In the genomic region with DNA sequence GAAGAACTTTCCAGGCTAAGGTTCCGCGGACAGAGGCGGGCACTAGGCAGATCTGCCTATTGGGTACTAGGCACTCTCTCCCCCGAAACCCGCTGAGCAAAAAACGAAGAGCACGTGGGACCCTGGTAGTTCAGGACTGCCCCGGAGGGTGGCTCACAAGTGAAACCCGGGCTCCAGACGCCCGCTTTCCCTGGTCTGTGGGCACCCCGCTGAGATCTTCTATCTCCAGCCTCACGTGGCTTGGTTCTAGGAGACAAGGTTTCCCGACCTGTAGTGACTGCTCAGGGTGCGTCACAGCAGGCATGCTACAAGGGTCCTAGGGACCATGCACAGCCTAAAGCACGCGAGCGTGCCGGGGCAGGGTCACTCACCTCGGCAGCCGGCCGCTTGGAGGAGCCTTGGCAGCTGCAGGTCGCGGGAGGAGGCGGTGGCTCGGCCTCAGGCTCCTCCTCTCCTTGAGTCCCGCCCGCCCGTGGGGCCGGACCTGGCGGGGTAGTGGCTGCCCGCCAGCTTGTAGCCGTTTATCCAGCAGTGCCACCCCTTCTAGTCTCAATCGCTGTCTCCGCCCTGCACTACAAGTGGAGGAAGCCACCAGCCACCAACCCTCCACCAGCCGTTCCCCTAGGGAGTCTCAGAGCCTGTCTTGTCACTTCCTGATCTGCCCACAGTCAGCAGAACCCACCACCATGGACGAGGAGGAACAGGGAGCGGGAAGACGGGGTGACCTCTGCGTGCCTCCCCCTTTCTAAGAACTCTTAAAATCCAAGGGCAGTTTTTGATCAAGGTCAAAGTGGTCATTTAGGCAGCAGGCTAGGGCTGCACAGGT, we compare ENCODE assay signal across 8 mouse cellular contexts. TPM values are rescaled to one million over a fixed set of nuclear protein-coding genes. Genes with fewer than 3 reads are reported as not detected.
DNase-seq lines count a peak whose midpoint lies in the region; ATAC-seq lines count a peak whose summit lies in the region.

No protein-coding gene starts in this region.

- peak; percentile 89 for ATAC-seq in erythroblast, adult 5-6 weeks (replicated peaks; ENCODE audit: low FRiP score, poor library complexity, severe bottlenecking)
- peak; percentile 90 for ATAC-seq in heart, embryonic 11.5 days (replicated peaks; ENCODE audit: insufficient number of reproducible peaks, low FRiP score, low TSS enrichment)
- peak; percentile 94 for ATAC-seq in kidney, embryonic 16.5 days (ENCODE audit: low FRiP score, low TSS enrichment)

- peaks cover 7% of the 10 kb centered on the region; the same call in 1 of the 2 replicates for H3K4me1 ChIP-seq in heart, embryonic 11.5 days (ENCODE audit: control insufficient read depth, insufficient read depth, low read length)
- peaks cover 15% of the 10 kb centered on the region for H3K4me1 ChIP-seq in kidney, embryonic 16.5 days (ENCODE audit: insufficient read depth, low read length)

- peak overlapping the region; percentile 75 for H3K9ac ChIP-seq in heart, embryonic 11.5 days (ENCODE audit: low read depth, low read length)
- H3K9ac ChIP-seq in kidney, embryonic 16.5 days (replicated peaks; ENCODE audit: low read length), result peak overlapping the region; percentile 70

- peak overlapping the region; percentile 67 for H3K4me3 ChIP-seq in heart, embryonic 11.5 days (ENCODE audit: low read depth, low read length)
- H3K4me3 ChIP-seq in kidney, embryonic 16.5 days (ENCODE audit: low read length), result peak overlapping the region; percentile 60

- H3K9me3 ChIP-seq in heart, embryonic 11.5 days (replicated peaks; ENCODE audit: control insufficient read depth, low read length), result no peaks in the 10 kb centered on the region
- no peaks in the 10 kb centered on the region for H3K9me3 ChIP-seq in kidney, embryonic 16.5 days (ENCODE audit: low read length)

- peak; percentile 76 to 77 for DNase-seq in B cell, adult 2 months
- DNase-seq in brain, adult 2 months (ENCODE audit: low read depth, low spot score), result peak; percentile 59
- peak; percentile 96 for DNase-seq in liver
- DNase-seq in monocyte, adult 2 months (ENCODE audit: low read depth in 1 of 2, low spot score in 2 of 2), result peak; percentile 66 to 72
- DNase-seq in spleen, postnatal 36 days (ENCODE audit: low spot score in 2 of 2), result peak; percentile 89 to 91

- peak overlapping the region; percentile 50 for H3K27ac ChIP-seq in heart, embryonic 11.5 days (ENCODE audit: low read depth, low read length)
- no peak overlapping the region for H3K27ac ChIP-seq in kidney, embryonic 16.5 days (ENCODE audit: low read length)

- H3K36me3 ChIP-seq in heart, embryonic 11.5 days (ENCODE audit: control insufficient read depth, insufficient read depth, low read length), result no peaks in the 10 kb centered on the region
- no peaks in the 10 kb centered on the region for H3K36me3 ChIP-seq in kidney, embryonic 16.5 days (ENCODE audit: insufficient read depth, low read length)

- under 1% methylated on average over 40 of the region's 40 CpGs for WGBS in heart, embryonic 11.5 days (ENCODE audit: insufficient replicate concordance)
- under 1% methylated on average over 40 of the region's 40 CpGs for WGBS in kidney, embryonic 16.5 days

- H3K4me2 ChIP-seq in heart, embryonic 11.5 days, result peak overlapping the region; percentile 98
- peak overlapping the region; percentile 98 for H3K4me2 ChIP-seq in kidney, embryonic 16.5 days (replicated peaks; ENCODE audit: low read depth, low read length)

- no peaks in the 10 kb centered on the region for H3K27me3 ChIP-seq in heart, embryonic 11.5 days (ENCODE audit: control insufficient read depth, insufficient read depth, low read length)
- no peaks in the 10 kb centered on the region for H3K27me3 ChIP-seq in kidney, embryonic 16.5 days (ENCODE audit: insufficient read depth, low read length)

RNA-seq across cellular contexts. Expression of a gene that starts 7.4 kb away (rescaled TPM):
- 6.3 and 11.7 TPM in 2 replicates for total RNA-seq in erythroblast, adult 5-6 weeks (2015; ENCODE audit: low replicate concordance)
- total RNA-seq in erythroblast, adult 5-6 weeks (2017; ENCODE audit: low replicate concordance), result 6.1 and 6.4 TPM in 2 replicates
- polyA plus RNA-seq in heart, embryonic 11.5 days (2014; fragmentation: Nextera tagmentation; extraction: Ambion mirVana), result 14.7 and 18.6 TPM in 2 replicates
- 2.8 and 4.0 TPM in 2 replicates for polyA plus RNA-seq in kidney, embryonic 16.5 days (2015; fragmentation: Nextera tagmentation; extraction: Ambion mirVana)
